Mouse (Mus musculus) gastrocnemius, postnatal 25 days (tissue): ENCODE measurements around the gene Kyat3. TPM values are rescaled to one million over a fixed set of nuclear protein-coding genes. Genes with fewer than 3 reads are reported as not detected.
A peak's percentile ranks its signal among the peaks of the same experiment; 100 is the strongest.
"Not testable (repeated sequence)": the region's sequence is repeated elsewhere in the genome, so short reads cannot be mapped to it uniquely, and the experiment has no call there.

Experiments used
- DNase-seq: peaks from one replicate; pipeline ENCODE4 v3.0.0; 2022
- long read RNA-seq, 2 experiments: library from polyadenylated mRNA; stranded (forward); transcript quantifications; one replicate each; pipeline ENCODE4 v2.0.0; 2021
- total RNA-seq, 2 experiments: library from RNA; stranded (reverse); gene quantifications; 1 replicate in 1 of 2; 2 replicates in 1 of 2; pipeline ENCODE4 v1.2.3; 2021

Kyat3 gene
- 1 to 10 TPM; 5.4 to 6.5 TPM for total RNA-seq
- long read RNA-seq, experiment 1, transcript Kyat3-202 (14 exons, 1,888 nt) = major isoform, 6 of 8 reads
- long read RNA-seq, experiment 1, partial matches to known transcripts = 1 of 8 reads
- long read RNA-seq, experiment 1, other reads (novel, unspliced or antisense) = 1 of 8 reads
- long read RNA-seq, experiment 2, transcript Kyat3-202 (14 exons, 1,888 nt) = major isoform, 5 of 7 reads
- long read RNA-seq, experiment 2, partial matches to known transcripts = 1 of 7 reads
- long read RNA-seq, experiment 2, other reads (novel, unspliced or antisense) = 1 of 7 reads

- peak; percentile 95 for DNase-seq
These were observed at the start of gene Kyat3 for GRCm38 (mm10) chr3:142700442-142701322. Gene Kyat3 (plus strand): TSS chr3:142701051.

GRCm38 (mm10) chr3:142664723-142665122, 36.1 kb upstream of the Kyat3 start:
- no peak for DNase-seq

- no peak for DNase-seq
These were observed 26.2 kb upstream of the Kyat3 start for GRCm38 (mm10) chr3:142674607-142675006.

GRCm38 (mm10) chr3:142687939-142688338, 12.9 kb upstream of the Kyat3 start:
- no peak for DNase-seq

GRCm38 (mm10) chr3:142688353-142688752, 12.5 kb upstream of the Kyat3 start:
- no peak for DNase-seq

- DNase-seq = no peak
These were observed 4.3 kb upstream of the Kyat3 start for GRCm38 (mm10) chr3:142696517-142696916.

- DNase-seq = no peak
These were observed 647 bp downstream of the Kyat3 start for GRCm38 (mm10) chr3:142701407-142701989.

- DNase-seq = no peak
These were observed 6.0 kb downstream of the Kyat3 start for GRCm38 (mm10) chr3:142706581-142707444.

- DNase-seq = not testable (repeated sequence)
These were observed 7.5 kb downstream of the Kyat3 start for GRCm38 (mm10) chr3:142708181-142708848.

GRCm38 (mm10) chr3:142708849-142709419, 8.1 kb downstream of the Kyat3 start:
- DNase-seq = no peak

- no peak for DNase-seq
These were observed 9.6 kb downstream of the Kyat3 start for GRCm38 (mm10) chr3:142710360-142711007.

- no peak for DNase-seq
These were observed 10.5 kb downstream of the Kyat3 start for GRCm38 (mm10) chr3:142711372-142711771.

GRCm38 (mm10) chr3:142712401-142713040, 11.7 kb downstream of the Kyat3 start:
- not testable (repeated sequence) for DNase-seq

- no peak for DNase-seq
These were observed 24.6 kb downstream of the Kyat3 start for GRCm38 (mm10) chr3:142725481-142725880.

- no peak for DNase-seq
These were observed 25.3 kb downstream of the Kyat3 start for GRCm38 (mm10) chr3:142725969-142726672.

GRCm38 (mm10) chr3:142734291-142734690, 33.4 kb downstream of the Kyat3 start:
- DNase-seq = no peak

- DNase-seq = no peak
These were observed 40.0 kb downstream of the Kyat3 start for GRCm38 (mm10) chr3:142740896-142741295.

- no peak for DNase-seq
These were observed 43.4 kb downstream of the Kyat3 start for GRCm38 (mm10) chr3:142743973-142744898.
